Mouse (Mus musculus) frontal cortex, adult 2 months (tissue): ENCODE data around the gene Ceacam9. TPM values are rescaled to one million over a fixed set of nuclear protein-coding genes. Genes with fewer than 3 reads are reported as not detected.

ENCODE experiments used
- DNase-seq, 2 experiments: peaks; one replicate each; pipeline ENCODE4 v3.0.0; 2022; ENCODE audit warnings: low spot score in 1 of 2; ENCODE audit errors: extremely low spot score in 1 of 2
- polyA plus RNA-seq: library from polyadenylated mRNA; depleted of rRNA; stranded (reverse); fragments of >200 nt; gene quantifications from 2 replicates; pipeline ENCODE4 v1.2.3, GENCODE M21; 2012; rRNA removed

Gene Ceacam9
- polyA plus RNA-seq, 1 experiment: 0.24 TPM

- DNase-seq: peak; percentile 99
These were observed 16.5 kb downstream of the Ceacam9 start, which contains the start of gene Ap2s1 for GRCm38 (mm10) chr7:16738073-16738696. Gene Ap2s1 (plus strand): TSS chr7:16738410.

GRCm38 (mm10) chr7:16739056-16739604, 17.4 kb downstream of the Ceacam9 start:
- no peak for DNase-seq

DNA sequence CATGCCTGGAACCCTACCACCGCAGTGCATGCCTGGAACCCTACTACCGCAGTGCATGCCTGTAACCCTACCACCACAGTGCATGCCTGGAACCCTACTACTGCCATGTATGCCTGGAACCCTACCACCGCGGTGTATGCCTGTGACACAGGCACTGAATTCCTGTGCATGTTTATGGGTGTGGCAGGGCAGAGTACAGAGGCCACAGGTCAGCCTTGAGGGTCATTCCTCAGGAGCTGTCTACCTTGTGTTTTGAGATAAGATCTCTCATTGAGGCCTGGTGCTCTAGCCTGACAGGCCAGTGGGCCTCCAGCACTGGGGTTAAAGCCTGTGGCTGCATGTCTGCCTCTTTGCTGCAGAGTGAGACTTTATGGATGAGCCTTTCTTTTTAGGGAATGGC, 23.6 kb downstream of the Ceacam9 start:
- DNase-seq: no peak

DNA sequence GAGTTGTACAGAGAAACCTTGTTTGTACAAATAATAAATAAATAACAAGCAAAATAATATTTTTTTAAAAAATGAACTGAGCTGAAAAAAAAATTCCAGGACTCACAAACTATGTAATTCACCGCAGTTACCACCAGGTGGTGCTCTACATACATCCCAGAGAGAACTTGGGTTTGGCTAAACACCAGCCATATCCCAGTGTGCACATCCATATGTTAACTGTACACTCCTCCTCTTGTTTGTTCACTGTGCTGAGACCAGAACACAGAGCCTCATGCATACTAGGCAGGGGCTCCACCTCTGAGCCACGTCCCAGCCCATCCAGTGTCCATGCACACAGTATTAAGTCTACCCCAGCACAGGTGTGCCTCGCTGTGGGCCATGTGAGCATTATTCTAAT, 24.4 kb downstream of the Ceacam9 start:
- peak in 1 of 2 experiments; percentile 75 for DNase-seq

GRCm38 (mm10) chr7:16747656-16748055, 25.9 kb downstream of the Ceacam9 start:
- no peak for DNase-seq

GRCm38 (mm10) chr7:16752016-16752415, 30.3 kb downstream of the Ceacam9 start:
- DNase-seq: no peak

DNA sequence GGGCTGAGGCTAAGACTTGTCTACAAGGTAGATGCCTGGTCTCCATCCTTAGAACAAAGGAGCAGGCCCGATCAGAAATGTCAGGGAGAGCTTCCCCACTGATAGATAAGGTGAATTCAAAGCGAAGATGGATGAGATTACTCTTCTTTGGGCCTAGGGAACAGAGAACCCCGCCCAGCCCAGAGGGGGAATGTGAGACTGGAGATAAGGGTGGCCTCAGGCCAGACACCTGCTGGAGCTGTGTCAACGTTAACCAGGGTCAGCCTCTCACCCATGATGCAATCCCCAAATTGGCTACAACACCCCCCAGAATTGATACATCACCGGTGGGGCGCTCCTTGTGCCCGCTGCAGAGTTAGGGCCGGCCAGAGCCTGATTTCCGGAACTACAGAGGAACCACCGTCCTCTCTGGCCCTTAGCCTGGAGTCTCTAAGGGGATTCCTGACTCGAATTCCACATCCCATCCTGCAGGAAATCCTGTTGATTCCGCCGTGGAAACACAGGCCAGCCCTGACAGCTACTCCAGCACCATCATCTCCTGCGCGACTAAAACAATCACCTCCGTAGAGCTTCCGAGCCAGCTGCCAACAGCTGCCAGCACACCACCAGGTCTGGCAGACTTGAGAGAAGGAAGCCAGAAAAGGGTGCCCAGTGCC, 33.8 kb downstream of the Ceacam9 start:
- DNase-seq: no peak

DNA sequence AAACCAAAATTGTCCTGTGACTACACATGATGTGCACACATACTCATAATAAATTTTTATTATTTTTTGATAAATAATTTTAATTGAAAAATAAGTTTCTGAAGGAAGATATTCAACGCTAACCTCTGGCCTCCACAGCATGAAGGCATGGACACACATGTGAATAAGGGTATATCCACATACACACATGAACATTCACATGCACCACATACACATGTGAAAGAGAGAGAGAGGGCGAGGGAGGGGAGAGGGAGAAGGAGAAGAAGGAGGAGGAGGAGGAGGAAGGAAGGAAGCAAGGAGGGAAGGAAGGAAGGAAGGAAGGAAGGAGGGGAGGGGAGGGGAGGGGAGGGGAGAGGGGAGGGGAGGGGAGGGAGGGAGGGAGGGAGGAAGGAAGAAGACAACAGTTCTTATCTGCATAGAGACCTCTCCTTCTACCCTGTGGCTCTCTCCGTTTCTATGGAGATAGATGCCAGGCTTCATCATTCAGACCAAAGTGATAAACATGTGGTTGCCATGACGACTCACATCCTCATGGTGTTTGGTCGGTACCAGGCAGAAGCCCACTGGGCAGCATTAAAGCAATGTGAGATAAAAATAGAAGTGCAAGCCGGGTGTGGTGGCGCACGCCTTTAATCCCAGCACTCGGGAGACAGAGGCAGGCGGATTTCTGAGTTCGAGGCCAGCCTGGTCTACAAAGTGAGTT, 37.3 kb downstream of the Ceacam9 start:
- DNase-seq: no peak

DNA sequence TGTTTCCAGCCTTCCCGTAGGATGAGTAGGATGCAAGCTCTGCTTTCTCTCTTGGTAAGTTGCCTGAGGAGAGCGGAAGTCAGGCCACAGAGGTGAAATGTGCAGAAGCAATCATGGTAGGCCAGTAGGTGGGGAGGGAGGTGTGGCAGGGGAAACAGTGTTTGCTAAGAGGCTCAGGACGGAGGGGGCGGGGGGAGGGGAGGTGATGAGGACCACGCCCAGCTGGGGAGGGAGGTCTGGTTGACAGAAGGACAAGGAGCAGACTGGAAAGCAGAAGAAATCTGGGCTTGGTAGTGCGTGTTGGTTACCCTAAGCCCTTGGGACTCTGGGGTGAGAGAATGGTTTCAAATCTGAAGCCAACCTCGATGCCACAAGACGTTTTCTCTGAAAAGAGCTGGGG, 38.6 kb downstream of the Ceacam9 start:
- no peak for DNase-seq

GRCm38 (mm10) chr7:16761005-16761481, 39.3 kb downstream of the Ceacam9 start:
- no peak for DNase-seq

- DNase-seq: no peak
These were observed 39.9 kb downstream of the Ceacam9 start for GRCm38 (mm10) chr7:16761630-16762029.

DNA sequence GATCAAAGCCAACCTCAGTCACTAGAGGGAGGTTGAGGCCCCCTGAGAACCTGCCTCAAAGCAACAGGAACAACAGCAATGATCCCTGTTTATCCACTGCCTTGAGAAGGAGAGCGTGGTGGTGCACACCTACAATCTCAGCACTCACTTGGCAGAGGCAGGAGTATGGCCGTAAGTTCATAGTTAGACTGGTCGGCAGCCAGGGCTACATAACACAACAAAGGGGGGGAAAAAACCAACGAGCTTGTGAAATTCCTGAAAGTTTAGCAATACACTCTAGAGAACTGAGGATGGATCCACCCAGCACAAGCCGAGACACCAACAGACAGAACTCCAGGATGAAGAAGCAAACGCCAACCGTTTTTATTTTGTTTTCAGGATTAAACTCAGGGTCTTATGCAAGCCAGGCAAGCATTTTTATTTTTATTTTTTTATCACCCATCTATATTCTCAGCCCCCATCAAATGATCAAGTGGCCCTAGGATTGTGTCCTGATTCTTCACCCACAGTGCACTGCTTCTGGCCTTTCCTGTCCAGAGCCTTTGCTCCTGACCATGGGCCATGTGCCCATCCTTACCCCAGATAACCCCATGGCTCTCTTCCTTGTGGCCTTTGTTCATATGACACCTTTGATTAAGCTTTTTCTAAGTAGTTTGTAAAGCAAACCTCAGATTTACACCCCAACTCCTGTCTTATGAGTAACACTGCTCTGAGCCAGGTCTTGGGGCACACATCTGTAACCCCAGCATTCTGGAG, 41.9 kb downstream of the Ceacam9 start:
- DNase-seq: no peak

GRCm38 (mm10) chr7:16766443-16766842, 44.7 kb downstream of the Ceacam9 start:
- no peak for DNase-seq

Other genes with a start within 250 kb of the Ceacam9 start
- 7.8 and 10.1 TPM in 2 replicates for gene Npas1, start 244.2 kb upstream of the Ceacam9 start, polyA plus RNA-seq
- gene Arhgap35, start 106.9 kb upstream of the Ceacam9 start, polyA plus RNA-seq: 47.0 and 50.5 TPM in 2 replicates
- 0.17 and 0.24 TPM in 2 replicates for gene Ceacam15, start 46.2 kb upstream of the Ceacam9 start, polyA plus RNA-seq
- gene Ap2s1, start 16.5 kb downstream of the Ceacam9 start, polyA plus RNA-seq: 537 and 586 TPM in 2 replicates
- 12.6 and 13.4 TPM in 2 replicates for gene Slc1a5, start 59.4 kb downstream of the Ceacam9 start, polyA plus RNA-seq
- gene Strn4, start 94.0 kb downstream of the Ceacam9 start, polyA plus RNA-seq: 262 TPM in 2 replicates
- gene Fkrp, start 94.8 kb downstream of the Ceacam9 start, polyA plus RNA-seq: 38.2 and 40.3 TPM in 2 replicates
- 6.4 and 6.7 TPM in 2 replicates for gene Prkd2, start 121.0 kb downstream of the Ceacam9 start, polyA plus RNA-seq
- 151 and 154 TPM in 2 replicates for gene Dact3, start 153.4 kb downstream of the Ceacam9 start, polyA plus RNA-seq
- 5.9 and 7.6 TPM in 2 replicates for gene Gng8, start 169.9 kb downstream of the Ceacam9 start, polyA plus RNA-seq
- gene Ptgir, start 184.6 kb downstream of the Ceacam9 start, polyA plus RNA-seq: 0.20 and 0.25 TPM in 2 replicates
- 1,679 and 1,948 TPM in 2 replicates for gene Calm3, start 202.2 kb downstream of the Ceacam9 start, polyA plus RNA-seq
- gene Pnmal2, start 222.8 kb downstream of the Ceacam9 start, polyA plus RNA-seq: 132 and 134 TPM in 2 replicates
- 63.1 and 73.0 TPM in 2 replicates for gene Pnmal1, start 237.8 kb downstream of the Ceacam9 start, polyA plus RNA-seq